Mouse (Mus musculus): ENCODE measurements around the gene Cage1.

GRCm38 (mm10) chr13:38049888-38050287 lies 13.0 kb upstream of the Cage1 start:
- no peak for TF ChIP-seq CTCF (IDR thresholded peaks at IDR 0.05; ENCODE audit: extremely low read depth, insufficient read depth, insufficient read length, insufficient replicate concordance)
- TF ChIP-seq POLR2A (IDR thresholded peaks at IDR 0.05; ENCODE audit: low read depth, low read length) = no peak

Data from spleen, adult 2 months (tissue).